Mouse (Mus musculus): ENCODE measurements around the gene Urm1. TPM values are rescaled to one million over a fixed set of nuclear protein-coding genes. Genes with fewer than 3 reads are reported as not detected.
"Not testable (repeated sequence)": the region's sequence is repeated elsewhere in the genome, so short reads cannot be mapped to it uniquely, and the experiment has no call there.

Urm1 gene
- polyA plus RNA-seq, 1 experiment: 74.8 TPM

GRCm38 (mm10) chr2:29879964-29880830 is 60.3 kb downstream of the Urm1 start:
- H3K9me3 ChIP-seq: peaks cover 9% of the 10 kb centered on the region
- no peak overlapping the region for H3K4me3 ChIP-seq (replicated peaks)
- H3K36me3 ChIP-seq (replicated peaks; ENCODE audit: low read length): peaks cover 75% of the 10 kb centered on the region
- H3K4me1 ChIP-seq: peaks cover 24% of the 10 kb centered on the region
- no peaks in the 10 kb centered on the region for H3K27me3 ChIP-seq (replicated peaks)
- TF ChIP-seq FLI1 (IDR thresholded peaks at IDR 0.05; ENCODE audit: low read length): no peak
- TF ChIP-seq GATA1 (IDR thresholded peaks at IDR 0.05; ENCODE audit: borderline replicate concordance, low read length): no peak

DNA sequence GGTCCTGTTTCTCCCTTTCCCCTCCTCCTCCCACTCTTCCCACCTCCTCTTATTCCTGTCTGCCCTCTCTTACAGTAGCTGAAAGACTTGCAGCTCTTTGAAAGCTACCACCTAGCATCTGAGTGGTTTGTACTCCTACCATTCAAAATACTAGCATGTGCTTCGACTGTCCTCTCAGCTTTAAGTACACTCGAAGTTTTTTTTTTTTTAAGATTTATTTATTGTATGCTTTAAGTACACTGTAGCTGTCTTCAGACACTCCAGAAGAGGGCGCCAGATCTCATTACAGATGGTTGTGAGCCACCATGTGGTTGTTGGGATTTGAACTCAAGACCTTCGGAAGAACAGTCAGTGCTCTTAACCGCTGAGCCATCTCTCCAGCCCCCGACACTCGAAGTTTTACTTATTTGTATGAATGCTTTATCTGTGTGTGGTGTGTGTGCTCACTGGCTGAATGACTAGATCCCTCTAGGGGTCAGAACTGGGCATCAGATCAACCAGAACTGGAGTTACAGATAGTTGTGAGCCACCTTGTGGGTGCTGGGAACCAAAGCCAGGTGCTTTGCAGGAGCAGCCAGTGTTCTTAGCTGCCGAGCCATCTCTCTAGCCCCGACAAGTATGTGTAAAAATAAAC is 66.9 kb downstream of the Urm1 start:
- H3K4me3 ChIP-seq (replicated peaks); H3K9me3 ChIP-seq; H3K27me3 ChIP-seq (replicated peaks): not testable (repeated sequence)
- Histone ChIP-seq H3K36me3 (replicated peaks; ENCODE audit: low read length) (peaks cover 28% of the 10 kb centered on the region), H3K4me1 (peaks cover 42% of the 10 kb centered on the region)

DNA sequence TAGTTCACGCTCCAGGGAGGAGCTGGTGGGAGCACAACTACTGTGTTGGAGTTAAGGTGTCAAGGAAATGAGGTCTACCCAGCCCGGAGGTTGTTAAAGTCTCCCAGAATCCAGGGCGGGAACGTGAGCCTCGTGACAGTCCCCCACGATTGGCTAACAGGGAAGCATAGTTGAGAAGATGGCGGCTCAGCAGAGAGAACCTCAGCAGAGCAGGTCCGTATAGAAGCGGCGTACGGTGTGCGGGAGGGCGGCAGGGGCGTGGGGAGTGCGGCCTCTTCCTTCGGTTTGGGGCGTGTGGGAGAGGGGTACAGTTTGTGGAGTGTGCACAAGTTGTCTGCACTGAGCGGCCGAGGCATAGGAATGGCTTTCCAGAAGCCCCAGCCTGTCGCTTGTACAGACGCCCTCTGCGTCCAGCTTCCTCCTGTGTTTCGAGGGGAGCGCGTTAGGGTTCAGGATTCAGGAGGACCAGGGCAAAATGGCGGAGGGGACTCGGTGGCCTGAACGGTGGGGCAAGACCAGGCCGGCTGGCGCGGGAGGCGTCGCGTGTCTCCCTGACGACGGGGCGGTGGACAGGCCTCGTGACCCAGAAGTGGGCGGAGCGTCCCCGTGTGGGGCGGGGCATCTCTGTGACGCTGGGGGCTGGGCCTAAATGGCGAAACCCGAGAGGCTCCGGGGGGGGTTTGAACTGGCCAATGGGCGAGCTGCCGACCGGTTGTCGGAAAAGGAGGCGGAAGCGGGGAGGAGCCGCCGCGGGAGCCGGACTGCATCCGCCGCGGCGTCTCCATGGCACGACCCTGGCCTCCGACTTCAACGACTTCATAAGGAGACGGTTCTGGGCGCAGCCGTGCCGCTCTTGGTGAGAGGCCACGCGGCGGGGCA is 69.4 kb downstream of the Urm1 start, which contains the start of gene Odf2:
Odf2 (plus strand) TSS at position 156 of the 879 bp plus-strand sequence.
- Histone ChIP-seq H3K4me3 (replicated peaks) (peak within 1 kb of the TSS; percentile 96), H3K4me1 (peaks cover 39% of the 10 kb centered on the region), H3K9me3 (no peaks in the 10 kb centered on the region), H3K27me3 (replicated peaks) (no peaks in the 10 kb centered on the region), H3K36me3 (replicated peaks; ENCODE audit: low read length) (peaks cover 33% of the 10 kb centered on the region)
- no peak for TF ChIP-seq GATA1 (IDR thresholded peaks at IDR 0.05; ENCODE audit: borderline replicate concordance, low read length)
- TF ChIP-seq FLI1 (IDR thresholded peaks at IDR 0.05; ENCODE audit: low read length): no peak

- H3K4me1 ChIP-seq: peaks cover 39% of the 10 kb centered on the region
- H3K27me3 ChIP-seq (replicated peaks): no peaks in the 10 kb centered on the region
- H3K9me3 ChIP-seq: no peaks in the 10 kb centered on the region
- H3K36me3 ChIP-seq (replicated peaks; ENCODE audit: low read length): peaks cover 42% of the 10 kb centered on the region
- TF ChIP-seq FLI1 (IDR thresholded peaks at IDR 0.05; ENCODE audit: low read length) (no peak), GATA1 (IDR thresholded peaks at IDR 0.05; ENCODE audit: borderline replicate concordance, low read length) (no peak)
- H3K4me3 ChIP-seq (replicated peaks): peak overlapping the region; percentile 96
These were observed 70.3 kb downstream of the Urm1 start for GRCm38 (mm10) chr2:29889991-29890833.

DNA sequence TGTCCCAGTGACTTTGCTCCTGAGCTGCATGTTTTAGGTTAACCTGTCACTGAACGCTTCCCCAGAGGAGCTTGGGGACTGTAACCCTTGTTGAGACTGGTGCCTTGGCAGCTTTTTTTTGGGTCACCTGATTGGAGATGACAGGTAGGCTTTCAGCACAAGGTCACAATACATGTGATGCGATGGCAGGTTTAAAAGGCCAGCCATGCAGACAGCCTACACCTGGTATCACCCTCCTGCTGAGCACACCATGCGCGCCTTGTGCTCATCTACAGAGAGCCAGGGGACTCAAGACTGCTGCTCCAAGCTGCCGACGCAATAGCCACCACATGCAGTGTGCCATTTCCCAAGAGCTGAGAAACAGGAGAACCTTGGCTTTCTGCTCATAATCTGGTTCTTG is 71.9 kb downstream of the Urm1 start:
- Histone ChIP-seq H3K36me3 (replicated peaks; ENCODE audit: low read length) (peaks cover 56% of the 10 kb centered on the region), H3K4me1 (peaks cover 36% of the 10 kb centered on the region), H3K4me3 (replicated peaks) (no peak overlapping the region), H3K9me3 (no peaks in the 10 kb centered on the region), H3K27me3 (replicated peaks) (no peaks in the 10 kb centered on the region)
- TF ChIP-seq GATA1 (IDR thresholded peaks at IDR 0.05; ENCODE audit: borderline replicate concordance, low read length) (no peak), FLI1 (IDR thresholded peaks at IDR 0.05; ENCODE audit: low read length) (no peak)

Other genes with a start within 250 kb of the Urm1 start
- gene Rapgef1, start 200.4 kb upstream of the Urm1 start, polyA plus RNA-seq (2012; ENCODE audit: insufficient read depth, low replicate concordance): 13.8 and 14.5 TPM in 2 replicates
- gene Gm13420, start 68.4 kb upstream of the Urm1 start, polyA plus RNA-seq (2012; ENCODE audit: insufficient read depth, low replicate concordance): not detected in 2 replicates
- gene Gm13547, start 60.8 kb upstream of the Urm1 start, polyA plus RNA-seq (2012; ENCODE audit: insufficient read depth, low replicate concordance): not detected in 2 replicates
- gene Coq4, start 32.6 kb upstream of the Urm1 start, polyA plus RNA-seq (2012; ENCODE audit: insufficient read depth, low replicate concordance): 103 and 212 TPM in 2 replicates
- gene Trub2, start 31.6 kb upstream of the Urm1 start, polyA plus RNA-seq (2012; ENCODE audit: insufficient read depth, low replicate concordance): 3.2 TPM in 1 of 2 replicates, not detected in the other
- gene Slc27a4, start 17.4 kb upstream of the Urm1 start, polyA plus RNA-seq (2012; ENCODE audit: insufficient read depth, low replicate concordance): 12.4 and 15.2 TPM in 2 replicates
- gene Cercam, start 49.1 kb downstream of the Urm1 start, polyA plus RNA-seq (2012; ENCODE audit: insufficient read depth, low replicate concordance): 68.0 and 210 TPM in 2 replicates
- gene Odf2, start 69.1 kb downstream of the Urm1 start, polyA plus RNA-seq (2012; ENCODE audit: insufficient read depth, low replicate concordance): 2.2 and 19.1 TPM in 2 replicates
- gene Gle1, start 115.4 kb downstream of the Urm1 start, polyA plus RNA-seq (2012; ENCODE audit: insufficient read depth, low replicate concordance): 8.3 and 30.4 TPM in 2 replicates
- 4.4 and 63.0 TPM in 2 replicates for gene Sptan1, start 145.5 kb downstream of the Urm1 start, polyA plus RNA-seq (2012; ENCODE audit: insufficient read depth, low replicate concordance)
- 11.7 and 12.4 TPM in 2 replicates for gene Wdr34, start 228.8 kb downstream of the Urm1 start, polyA plus RNA-seq (2012; ENCODE audit: insufficient read depth, low replicate concordance)
- 207 and 239 TPM in 2 replicates for gene Set, start 237.3 kb downstream of the Urm1 start, polyA plus RNA-seq (2012; ENCODE audit: insufficient read depth, low replicate concordance)